Mouse (Mus musculus): ENCODE data around the gene Mgll.

GRCm38 (mm10) chr6:88787496-88787895 is 63.3 kb downstream of the Mgll start:
- TF ChIP-seq POLR2A (IDR thresholded peaks at IDR 0.05; ENCODE audit: borderline replicate concordance, low read depth, low read length) (no peak), CTCF (IDR thresholded peaks at IDR 0.05; ENCODE audit: low read depth, low read length) (no peak)

All from bone marrow macrophage, adult 2 months (primary cell).